Mouse (Mus musculus) erythroblast, embryonic 14.5 days (primary cell): ENCODE measurements around the gene Cmbl. TPM values are rescaled to one million over a fixed set of nuclear protein-coding genes. Genes with fewer than 3 reads are reported as not detected.

ENCODE experiments used
- H3K27me3 ChIP-seq: 2 replicates; pipeline ENCODE4 v1.6.1; 2012; ENCODE audit warnings: inconsistent platforms; ENCODE audit not compliant: control insufficient read depth
- H3K36me3 ChIP-seq: 2 replicates; pipeline ENCODE4 v1.6.1; 2012; ENCODE audit warnings: mild to moderate bottlenecking, inconsistent platforms; ENCODE audit not compliant: control insufficient read depth
- H3K4me1 ChIP-seq: 2 replicates; pipeline ENCODE4 v1.6.1; 2012; ENCODE audit warnings: inconsistent platforms; ENCODE audit not compliant: control insufficient read depth
- H3K4me3 ChIP-seq: replicated peaks from 2 replicates; pipeline ENCODE3; 2012; ENCODE audit warnings: moderate library complexity, mild to moderate bottlenecking, inconsistent platforms
- H3K9me3 ChIP-seq: 2 replicates; pipeline ENCODE4 v1.6.1; 2012; ENCODE audit warnings: low read length, inconsistent platforms, mixed read lengths; ENCODE audit not compliant: control insufficient read depth
- GATA1 ChIP-seq: IDR thresholded peaks from 2 replicates; pipeline ENCODE4 v1.6.1; 2012; ENCODE audit warnings: low read length, inconsistent platforms, mixed read lengths
- TAL1 ChIP-seq: IDR thresholded peaks from 3 replicates; pipeline ENCODE4 v1.6.1; 2012; ENCODE audit warnings: low read length, inconsistent platforms, mixed read lengths
- polyA plus RNA-seq: library from polyadenylated mRNA; stranded (reverse); fragments of >175 nt; gene quantifications from 2 replicates; pipeline ENCODE4 v1.2.3, GENCODE M21; 2012

The Cmbl gene
- polyA plus RNA-seq, 1 experiment = not detected

- peaks cover 43% of the 10 kb centered on the region for H3K4me1 ChIP-seq
- H3K36me3 ChIP-seq = peaks cover 23% of the 10 kb centered on the region
- TF ChIP-seq GATA1 (no peak), TAL1 (no peak)
- H3K27me3 ChIP-seq = no peaks in the 10 kb centered on the region
- no peaks in the 10 kb centered on the region for H3K9me3 ChIP-seq
- peak overlapping the region; percentile 79 for H3K4me3 ChIP-seq
Observed at GRCm38 (mm10) chr15:31602426-31602825, 37.2 kb downstream of the Cmbl start.

GRCm38 (mm10) chr15:31603113-31603512, 37.9 kb downstream of the Cmbl start:
- H3K9me3 ChIP-seq = no peaks in the 10 kb centered on the region
- H3K4me3 ChIP-seq = peak overlapping the region; percentile 79
- peaks cover 21% of the 10 kb centered on the region for H3K36me3 ChIP-seq
- TF ChIP-seq TAL1 (no peak), GATA1 (no peak)
- H3K4me1 ChIP-seq = peaks cover 43% of the 10 kb centered on the region
- H3K27me3 ChIP-seq = no peaks in the 10 kb centered on the region

DNA sequence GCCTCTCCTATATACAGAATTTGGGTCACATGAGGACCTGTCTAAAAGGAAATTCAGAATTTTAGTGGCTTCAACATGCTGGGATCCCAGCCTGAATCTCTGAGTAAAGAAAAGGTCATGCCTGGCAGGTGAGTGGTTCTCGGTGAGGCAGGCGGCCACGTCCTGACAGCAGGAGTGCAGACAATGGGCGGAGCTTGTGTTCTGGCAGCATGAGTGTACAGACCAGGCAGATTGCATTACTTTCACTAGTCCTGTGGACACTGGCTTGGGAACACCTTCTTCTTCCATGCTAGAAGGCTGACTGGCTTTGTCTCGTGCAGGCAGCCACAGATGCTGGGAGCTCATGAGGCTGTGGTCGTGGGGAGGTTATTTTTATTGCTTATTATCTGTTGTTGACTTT, 41.6 kb downstream of the Cmbl start:
- TF ChIP-seq GATA1 (no peak), TAL1 (no peak)
- Histone ChIP-seq H3K9me3 (no peaks in the 10 kb centered on the region), H3K4me3 (no peak overlapping the region), H3K27me3 (no peaks in the 10 kb centered on the region), H3K36me3 (peaks cover 31% of the 10 kb centered on the region), H3K4me1 (peaks cover 13% of the 10 kb centered on the region)

GRCm38 (mm10) chr15:31611027-31611426, 45.8 kb downstream of the Cmbl start:
- TF ChIP-seq TAL1 = no peak
- no peak for TF ChIP-seq GATA1
- H3K4me1 ChIP-seq = peaks cover 3% of the 10 kb centered on the region
- peaks cover 53% of the 10 kb centered on the region for H3K36me3 ChIP-seq
- no peak overlapping the region for H3K4me3 ChIP-seq
- H3K27me3 ChIP-seq = no peaks in the 10 kb centered on the region
- no peaks in the 10 kb centered on the region for H3K9me3 ChIP-seq

- Histone ChIP-seq H3K4me1 (peaks cover under 1% of the 10 kb centered on the region; the same call in 1 of the 2 replicates), H3K27me3 (no peaks in the 10 kb centered on the region), H3K9me3 (no peaks in the 10 kb centered on the region), H3K4me3 (no peak overlapping the region), H3K36me3 (peaks cover 56% of the 10 kb centered on the region)
- TF ChIP-seq GATA1 = no peak
- TF ChIP-seq TAL1 = no peak
Observed at GRCm38 (mm10) chr15:31611976-31612375, 46.8 kb downstream of the Cmbl start.

DNA sequence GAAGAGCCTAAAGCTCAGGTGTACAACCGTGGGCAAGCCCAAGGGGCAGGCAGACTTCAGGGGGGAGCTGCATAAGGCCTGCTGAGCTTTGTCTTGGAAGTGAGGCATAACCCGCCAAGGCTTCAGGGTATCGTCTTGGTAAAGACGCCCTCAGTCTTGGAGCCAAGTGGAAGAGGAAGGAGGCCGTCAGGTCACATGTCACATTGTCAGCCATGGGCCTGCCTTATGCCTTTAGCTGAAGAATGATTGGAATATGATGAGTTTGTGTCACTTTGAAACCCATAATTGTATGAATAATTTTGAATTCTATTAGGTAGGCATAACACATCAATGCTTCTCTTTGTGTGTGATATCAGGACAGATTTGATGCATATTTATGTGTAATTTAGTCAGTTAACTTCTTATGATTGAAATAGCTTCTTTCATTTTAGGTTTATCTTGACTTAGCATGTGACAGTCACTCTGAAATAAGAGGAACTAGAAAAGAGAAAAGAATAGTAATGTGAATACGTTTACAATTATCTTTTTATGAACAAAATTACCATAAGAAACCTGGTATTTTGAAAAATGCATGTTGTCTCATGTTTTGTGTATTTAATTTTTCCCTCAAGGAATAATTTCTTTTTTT, 48.8 kb downstream of the Cmbl start:
- H3K4me1 ChIP-seq = no peaks in the 10 kb centered on the region
- H3K27me3 ChIP-seq = no peaks in the 10 kb centered on the region
- TF ChIP-seq GATA1 = no peak
- no peak for TF ChIP-seq TAL1
- H3K36me3 ChIP-seq = peaks cover 66% of the 10 kb centered on the region
- H3K4me3 ChIP-seq = no peak overlapping the region
- H3K9me3 ChIP-seq = no peaks in the 10 kb centered on the region

GRCm38 (mm10) chr15:31614666-31615065, 49.5 kb downstream of the Cmbl start:
- TF ChIP-seq TAL1 (no peak), GATA1 (no peak)
- H3K36me3 ChIP-seq = peaks cover 66% of the 10 kb centered on the region
- H3K4me3 ChIP-seq = no peak overlapping the region

GRCm38 (mm10) chr15:31617261-31617660, 52.1 kb downstream of the Cmbl start:
- Histone ChIP-seq H3K4me1 (no peaks in the 10 kb centered on the region), H3K36me3 (peaks cover 63% of the 10 kb centered on the region), H3K9me3 (no peaks in the 10 kb centered on the region), H3K27me3 (no peaks in the 10 kb centered on the region), H3K4me3 (no peak overlapping the region)
- no peak for TF ChIP-seq TAL1
- TF ChIP-seq GATA1 = no peak

More at GRCm38 (mm10) chr15:31614666-31615065, 49.5 kb downstream of the Cmbl start:
- Histone ChIP-seq H3K9me3 (no peaks in the 10 kb centered on the region), H3K4me1 (no peaks in the 10 kb centered on the region), H3K27me3 (no peaks in the 10 kb centered on the region)

GRCm38 (mm10) chr15:31619521-31619920, 54.3 kb downstream of the Cmbl start:
- Histone ChIP-seq H3K9me3 (no peaks in the 10 kb centered on the region), H3K4me3 (no peak overlapping the region), H3K4me1 (no peaks in the 10 kb centered on the region), H3K27me3 (no peaks in the 10 kb centered on the region), H3K36me3 (peaks cover 52% of the 10 kb centered on the region)
- no peak for TF ChIP-seq GATA1
- no peak for TF ChIP-seq TAL1
